Mouse (Mus musculus) adrenal gland, postnatal 4 days (tissue): Measurements from ENCODE around the gene Shisa8. TPM values are rescaled to one million over a fixed set of nuclear protein-coding genes. Genes with fewer than 3 reads are reported as not detected.

Experiments used
- DNase-seq, 2 experiments: peaks; one replicate each; pipeline ENCODE4 v3.0.0; 2021 to 2022; ENCODE audit warnings: low spot score in 2 of 2, mixed read lengths in 2 of 2
- microRNA-seq: library from miRNA; unstranded; fragments of <30 nt; microRNA quantifications from one replicate; pipeline ENCODE4 v1.2.0, GENCODE M21; 2021
- total RNA-seq, 2 experiments: library from RNA; stranded (reverse); gene quantifications; 2 replicates each; pipeline ENCODE4 v1.2.3; 2021

Gene Shisa8
- total RNA-seq, 2 experiments from 2014 or later = 0.70 to 0.79 TPM

DNA sequence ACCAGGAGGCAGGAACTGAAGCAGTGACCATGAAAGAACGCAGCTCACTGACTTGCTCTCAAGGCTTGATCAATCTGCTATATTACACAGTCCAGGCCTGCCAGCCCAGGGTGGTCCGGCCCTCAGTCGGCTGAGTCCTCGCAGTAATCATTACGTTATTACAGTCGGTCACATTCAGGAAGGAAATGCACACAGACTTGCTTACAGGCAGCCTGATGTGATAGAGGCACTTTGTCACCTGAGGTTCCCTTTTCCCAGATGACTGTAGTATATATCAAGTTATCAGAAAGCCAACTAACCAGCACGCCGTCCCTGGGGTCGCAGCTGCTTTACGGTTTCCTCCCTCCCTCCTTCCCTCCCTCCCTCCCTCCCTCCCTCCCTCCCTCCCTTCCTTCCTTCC is 55.7 kb downstream of the Shisa8 start:
- DNase-seq = no peak

DNA sequence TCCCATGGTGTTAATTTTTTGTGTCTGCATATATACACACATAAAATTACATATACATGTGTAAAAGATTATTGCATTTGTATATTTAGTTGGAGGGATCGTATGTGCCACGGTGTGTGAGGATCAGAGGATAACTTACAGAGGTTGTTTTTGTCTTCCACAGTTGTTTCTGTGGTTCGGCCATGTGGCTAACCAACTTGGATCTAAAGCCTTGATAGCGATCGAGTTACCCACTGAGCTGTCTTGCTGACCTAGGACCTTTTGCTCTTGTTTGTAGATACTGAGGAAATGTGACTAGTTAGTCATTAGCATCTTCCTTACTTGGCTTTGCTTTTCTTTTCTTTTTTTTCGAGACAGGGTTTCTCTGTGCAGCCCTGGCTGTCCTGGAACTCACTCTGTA is 56.3 kb downstream of the Shisa8 start:
- DNase-seq = no peak

Small RNAs within 50 kb of the gene (microRNA-seq; reads per million reads assigned to microRNA genes)
- gene Mir33 = 42.9 reads per million, percentile 37 among the genes with 10 or more reads in this experiment

Other genes with a start within 250 kb of the Shisa8 start
- not detected for gene 1700029P11Rik, start 232.3 kb downstream of the Shisa8 start, total RNA-seq
- 10 to 100 TPM; 89.4 to 92.6 TPM for gene Xrcc6, start 225.0 kb downstream of the Shisa8 start, total RNA-seq
- gene Desi1, start 179.0 kb downstream of the Shisa8 start, total RNA-seq = 10 to 100 TPM; 83.6 to 95.1 TPM
- gene Snu13, start 165.2 kb downstream of the Shisa8 start, total RNA-seq = 100 to 1,000 TPM in 1 of 2 experiments, 10 to 100 TPM in 1; 92.5 to 102 TPM
- gene 4930407I10Rik, start 153.7 kb downstream of the Shisa8 start, total RNA-seq = not detected
- gene Mei1, start 142.8 kb downstream of the Shisa8 start, total RNA-seq = 1 to 10 TPM; 3.5 to 3.8 TPM
- 10 to 100 TPM; 11.1 to 11.3 TPM for gene Ccdc134, start 84.9 kb downstream of the Shisa8 start, total RNA-seq
- 10 to 100 TPM; 54.6 to 71.7 TPM for gene Srebf2, start 65.6 kb downstream of the Shisa8 start, total RNA-seq
- 1 to 10 TPM in 1 of 2 experiments, under 1 TPM in 1; 0.65 to 1.5 TPM for gene Tnfrsf13c, start 11.6 kb upstream of the Shisa8 start, total RNA-seq
- gene Cenpm, start 31.9 kb upstream of the Shisa8 start, total RNA-seq = 10 to 100 TPM; 12.8 to 16.8 TPM
- gene 1500009C09Rik, start 39.6 kb upstream of the Shisa8 start, total RNA-seq = under 1 TPM; 0.40 to 0.56 TPM
- gene Sept3, start 62.1 kb upstream of the Shisa8 start, total RNA-seq = 10 to 100 TPM; 13.3 to 17.7 TPM
- gene Wbp2nl, start 86.1 kb upstream of the Shisa8 start, total RNA-seq = under 1 TPM; 0.34 to 0.37 TPM
- gene Naga, start 126.1 kb upstream of the Shisa8 start, total RNA-seq = 10 to 100 TPM; 82.6 to 96.8 TPM
- 1 to 10 TPM; 4.7 to 5.1 TPM for gene Pheta2, start 126.1 kb upstream of the Shisa8 start, total RNA-seq
- gene Smdt1, start 126.1 kb upstream of the Shisa8 start, total RNA-seq = 100 to 1,000 TPM; 125 to 127 TPM
- 100 to 1,000 TPM; 406 to 421 TPM for gene Ndufa6, start 141.5 kb upstream of the Shisa8 start, total RNA-seq
- 10 to 100 TPM; 52.1 to 52.6 TPM for gene Cyp2d22, start 167.4 kb upstream of the Shisa8 start, total RNA-seq
- under 1 TPM in 1 of 2 experiments, not detected in 1; 0.20 TPM for gene Cyp2d11, start 181.2 kb upstream of the Shisa8 start, total RNA-seq
- 10 to 100 TPM in 1 of 2 experiments, 1 to 10 TPM in 1; 1.1 to 24.9 TPM for gene Cyp2d10, start 194.4 kb upstream of the Shisa8 start, total RNA-seq
- gene Cyp2d9, start 220.6 kb upstream of the Shisa8 start, total RNA-seq = 1 to 10 TPM in 1 of 2 experiments, under 1 TPM in 1; 0.62 to 8.5 TPM